Mouse (Mus musculus): ENCODE results near the gene Gm17428. TPM values are rescaled to one million over a fixed set of nuclear protein-coding genes. Genes with fewer than 3 reads are reported as not detected.
"Not testable (repeated sequence)": the region's sequence is repeated elsewhere in the genome, so short reads cannot be mapped to it uniquely, and the experiment has no call there.

The Gm17428 gene
- total RNA-seq, 2 experiments from 2014 or later = not detected

DNA sequence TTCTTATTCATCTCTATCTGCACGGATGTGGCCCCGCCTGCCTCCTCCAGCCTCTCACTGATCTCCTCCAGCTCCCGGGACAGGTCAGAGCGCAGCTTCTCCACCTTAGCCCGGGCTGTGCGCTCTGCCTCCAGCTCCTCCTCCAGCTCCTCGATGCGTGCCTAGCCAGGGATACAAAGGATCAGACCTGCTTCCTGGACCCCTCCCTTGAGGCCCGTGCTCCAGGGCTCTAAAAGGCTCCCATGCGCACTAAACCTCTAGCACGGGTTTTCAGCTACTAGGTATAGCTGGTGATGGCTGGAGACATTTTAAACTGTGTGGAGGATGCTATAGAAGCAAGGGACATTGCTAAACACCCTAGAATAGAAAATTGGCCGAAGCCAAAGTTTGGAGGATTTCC is 26.2 kb upstream of the Gm17428 start:
- ATAC-seq (replicated peaks; ENCODE audit: poor library complexity) = no peak

DNA sequence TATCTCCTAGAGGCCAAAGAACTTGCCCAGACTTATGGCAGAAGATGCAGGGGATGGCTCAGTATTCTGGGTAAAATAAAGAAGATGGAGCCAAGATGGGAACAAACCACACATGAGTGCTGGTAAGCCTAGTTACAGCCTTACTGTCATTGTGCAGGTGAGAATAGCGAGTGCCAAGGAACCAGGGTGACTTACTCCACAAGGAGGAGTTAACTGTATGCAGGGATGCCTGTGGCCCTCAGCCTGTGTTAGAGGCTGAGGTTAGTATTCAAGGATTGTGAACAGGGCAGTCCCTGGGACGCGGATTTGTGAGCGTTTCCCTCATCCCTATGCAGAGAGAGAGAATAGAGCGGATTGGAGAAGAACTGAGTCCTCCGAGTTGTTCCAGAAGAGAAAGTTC is 25.1 kb upstream of the Gm17428 start:
- no peak for ATAC-seq (replicated peaks; ENCODE audit: poor library complexity)

GRCm38 (mm10) chr14:54953664-54954206 is 23.0 kb upstream of the Gm17428 start:
- no peak for ATAC-seq (replicated peaks; ENCODE audit: poor library complexity)

- ATAC-seq (replicated peaks; ENCODE audit: poor library complexity) = no peak
Measured at GRCm38 (mm10) chr14:54954474-54954873, 22.3 kb upstream of the Gm17428 start.

GRCm38 (mm10) chr14:54955481-54955880 is 21.3 kb upstream of the Gm17428 start:
- no peak for ATAC-seq (replicated peaks; ENCODE audit: poor library complexity)

- no peak for ATAC-seq (replicated peaks; ENCODE audit: poor library complexity)
Measured at GRCm38 (mm10) chr14:54956533-54956932, 20.2 kb upstream of the Gm17428 start.

GRCm38 (mm10) chr14:54958503-54958902 is 18.2 kb upstream of the Gm17428 start:
- no peak for ATAC-seq (replicated peaks; ENCODE audit: poor library complexity)

GRCm38 (mm10) chr14:54959197-54959596 is 17.5 kb upstream of the Gm17428 start:
- ATAC-seq (replicated peaks; ENCODE audit: poor library complexity) = no peak

DNA sequence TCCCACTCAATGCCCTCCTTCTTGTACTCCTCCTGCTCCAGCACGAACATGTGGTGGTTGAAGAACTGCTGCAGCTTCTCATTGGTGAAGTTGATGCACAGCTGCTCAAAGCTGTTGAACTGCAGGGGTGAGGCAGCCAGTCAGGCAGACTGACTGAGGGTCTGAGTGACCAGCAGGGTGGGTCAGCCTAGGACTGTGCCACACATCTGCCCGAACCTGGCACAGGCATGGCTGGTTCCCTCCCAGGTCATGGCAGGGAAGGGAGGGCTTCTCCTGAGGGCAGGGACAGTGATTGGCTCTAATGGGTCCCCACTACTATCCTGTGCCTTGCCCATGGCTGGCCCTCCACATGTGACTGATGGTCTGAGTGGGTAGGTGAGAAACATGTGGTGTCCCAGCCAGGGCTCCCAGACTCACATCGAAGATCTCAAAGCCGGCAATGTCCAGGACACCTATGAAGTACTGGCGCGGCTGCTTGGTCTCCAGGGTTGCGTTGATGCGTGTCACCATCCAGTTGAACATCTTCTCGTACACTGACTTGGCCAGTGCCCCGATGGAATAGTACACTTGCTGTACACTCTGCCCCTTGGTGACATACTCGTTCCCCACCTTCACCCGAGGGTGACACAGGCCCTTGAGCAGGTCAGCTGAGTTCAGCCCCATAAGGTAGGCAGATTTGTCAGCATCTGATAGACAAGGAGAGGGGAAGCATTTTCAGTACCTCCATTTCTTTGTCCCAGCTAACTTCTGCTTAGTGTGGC is 16.7 kb upstream of the Gm17428 start:
- ATAC-seq (replicated peaks; ENCODE audit: poor library complexity) = not testable (repeated sequence)

DNA sequence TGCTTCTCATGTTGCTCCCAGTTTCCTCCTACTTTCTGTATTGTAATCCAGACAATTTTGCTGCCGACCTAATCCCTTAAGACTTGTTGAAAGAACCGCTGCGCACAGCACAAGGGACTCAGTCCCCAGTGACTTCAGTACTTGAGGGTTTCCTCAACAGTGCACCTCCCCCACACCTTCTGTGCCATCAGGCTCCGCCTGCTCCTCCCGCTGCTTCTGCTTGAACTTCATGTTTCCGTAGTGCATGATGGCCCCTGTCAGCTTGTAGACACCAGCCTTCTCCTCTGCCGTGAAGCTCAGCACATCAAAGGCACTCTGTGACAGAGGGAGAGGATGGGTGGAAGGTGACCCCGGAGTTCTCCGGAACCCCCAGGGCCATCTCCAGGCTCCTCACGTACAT is 16.0 kb upstream of the Gm17428 start:
- ATAC-seq (replicated peaks; ENCODE audit: poor library complexity) = no peak

- no peak for ATAC-seq (replicated peaks; ENCODE audit: poor library complexity)
Measured at GRCm38 (mm10) chr14:54961487-54961886, 15.2 kb upstream of the Gm17428 start.

DNA sequence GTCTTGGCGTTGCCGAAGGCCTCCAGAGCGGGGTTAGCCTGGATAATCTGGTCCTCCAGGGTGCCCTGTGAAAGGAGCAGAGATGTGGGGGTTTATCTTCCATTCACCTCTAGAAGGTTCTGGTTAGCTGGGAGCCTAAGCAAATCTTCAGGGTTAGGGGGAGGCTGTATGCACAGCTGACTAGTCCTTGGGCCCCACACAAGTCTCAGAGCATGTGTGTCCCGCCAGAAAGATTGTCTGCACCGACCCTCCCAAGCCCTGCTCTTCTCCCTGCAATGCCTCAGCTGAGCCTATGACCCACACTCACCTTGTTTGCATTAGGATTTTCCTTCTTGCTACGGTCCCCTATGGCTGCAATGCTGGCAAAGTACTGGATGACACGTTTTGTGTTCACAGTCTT is 14.0 kb upstream of the Gm17428 start:
- ATAC-seq (replicated peaks; ENCODE audit: poor library complexity) = no peak

GRCm38 (mm10) chr14:54963727-54964126 is 13.0 kb upstream of the Gm17428 start:
- no peak for ATAC-seq (replicated peaks; ENCODE audit: poor library complexity)

- no peak for ATAC-seq (replicated peaks; ENCODE audit: poor library complexity)
Measured at GRCm38 (mm10) chr14:54965044-54965443, 11.7 kb upstream of the Gm17428 start.

DNA sequence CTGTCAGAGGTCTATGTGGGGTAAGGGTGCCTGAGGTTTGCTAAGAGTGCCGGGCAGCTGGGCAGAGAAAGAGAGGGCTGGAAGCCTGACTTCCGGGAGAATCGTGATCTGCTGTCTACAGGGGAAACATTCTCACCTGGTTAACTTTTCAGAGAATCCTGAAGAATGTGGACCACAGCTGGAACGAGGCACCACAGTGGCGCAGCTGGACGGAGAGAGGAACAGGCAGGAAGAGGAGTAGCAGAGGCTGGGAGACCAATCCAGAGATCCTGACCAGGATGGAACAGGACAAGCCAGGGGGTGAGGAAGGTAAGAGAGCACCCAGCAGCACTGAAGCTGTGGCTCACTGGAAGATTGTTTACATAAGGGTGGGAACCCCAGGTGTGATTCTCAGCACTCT is 11.1 kb upstream of the Gm17428 start:
- no peak for ATAC-seq (replicated peaks; ENCODE audit: poor library complexity)

GRCm38 (mm10) chr14:54966320-54966977 is 10.3 kb upstream of the Gm17428 start, which contains the start of gene Myh6:
Myh6 (minus strand) TSS chr14:54966927.
- ATAC-seq (replicated peaks; ENCODE audit: poor library complexity) = no peak

DNA sequence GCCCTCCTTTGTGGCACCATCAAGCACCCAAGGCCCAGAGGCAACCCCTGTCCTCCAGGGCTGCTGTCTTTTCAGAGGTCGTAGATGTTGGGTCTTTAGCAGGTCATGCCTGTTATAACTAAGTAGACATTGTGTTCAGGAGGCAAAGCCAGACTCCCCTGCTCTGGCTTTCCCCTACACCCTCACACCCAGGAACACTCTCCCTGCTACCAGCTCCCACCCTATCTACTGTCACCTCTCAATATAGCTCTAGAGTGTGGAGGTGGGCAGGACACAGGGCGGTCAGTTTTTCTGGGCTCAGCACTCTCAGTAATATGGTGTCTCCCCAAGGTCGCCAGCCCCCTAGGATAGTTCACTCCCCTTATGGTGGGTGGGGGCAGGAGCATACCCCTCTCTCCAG is 8.9 kb upstream of the Gm17428 start:
- no peak for ATAC-seq (replicated peaks; ENCODE audit: poor library complexity)

DNA sequence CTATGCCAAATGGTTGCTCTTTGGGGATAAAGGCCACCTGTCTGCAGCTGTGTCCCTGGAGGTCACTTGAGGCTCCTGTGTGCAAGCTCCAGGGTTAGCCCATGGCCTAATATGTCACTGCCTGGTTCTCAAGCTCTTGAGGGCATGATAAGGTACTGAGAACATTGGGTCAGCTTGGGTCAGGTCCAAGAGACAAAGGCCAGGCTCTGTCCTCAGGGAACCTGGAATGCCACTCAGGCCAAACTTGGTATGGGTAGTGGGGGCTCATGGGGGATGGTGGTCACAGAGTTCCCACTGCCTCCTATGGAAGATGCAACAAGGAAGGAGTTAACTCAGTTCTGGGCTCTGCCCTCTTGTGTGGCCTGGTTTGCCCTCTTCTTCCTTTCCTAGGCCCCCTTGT is 8.4 kb upstream of the Gm17428 start:
- ATAC-seq (replicated peaks; ENCODE audit: poor library complexity) = no peak

DNA sequence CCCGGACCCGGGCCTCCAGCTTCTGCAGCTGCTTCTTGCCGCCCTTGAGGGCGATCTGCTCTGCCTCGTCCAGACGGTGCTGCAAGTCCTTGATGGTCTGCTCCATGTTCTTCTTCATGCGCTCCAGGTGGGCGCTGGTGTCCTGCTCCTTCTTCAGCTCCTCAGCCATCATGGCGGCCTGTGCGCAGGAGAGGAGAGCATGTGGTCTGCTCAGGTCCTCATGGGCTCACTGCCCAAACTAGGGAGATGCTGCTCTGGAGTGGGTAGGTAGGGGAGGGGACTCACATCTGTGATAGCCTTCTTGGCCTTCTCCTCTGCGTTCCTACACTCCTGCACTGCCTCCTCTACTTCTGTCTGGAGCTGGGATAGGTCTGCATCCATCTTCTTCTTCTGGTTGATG is 3.9 kb upstream of the Gm17428 start:
- not testable (repeated sequence) for ATAC-seq (replicated peaks; ENCODE audit: poor library complexity)

GRCm38 (mm10) chr14:54974068-54974791 is 2.5 kb upstream of the Gm17428 start:
- ATAC-seq (replicated peaks; ENCODE audit: poor library complexity) = no peak

DNA sequence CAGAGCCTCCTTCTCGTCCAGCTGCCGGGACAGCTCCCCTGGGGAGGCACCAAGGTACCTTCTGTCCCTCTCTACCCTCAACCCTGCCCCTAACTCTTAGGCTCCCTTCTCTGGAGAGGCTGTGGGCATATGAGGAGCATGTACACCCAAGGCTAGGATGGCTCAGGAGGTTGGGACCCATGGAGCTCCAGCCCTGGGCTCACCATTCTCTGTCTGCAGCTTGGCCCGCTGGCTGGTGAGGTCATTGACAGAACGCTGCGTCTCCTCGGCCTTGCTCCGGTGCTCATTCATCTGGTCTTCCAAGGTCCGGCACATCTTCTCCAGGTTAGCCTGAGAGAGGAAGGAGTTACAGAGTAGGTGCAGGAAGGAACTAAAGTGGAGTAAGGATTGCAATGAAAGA is 1.9 kb downstream of the Gm17428 start:
- no peak for ATAC-seq (replicated peaks; ENCODE audit: poor library complexity)

- ATAC-seq (replicated peaks; ENCODE audit: poor library complexity) = no peak
Measured at GRCm38 (mm10) chr14:54981934-54982333, 5.2 kb downstream of the Gm17428 start.
